Mouse (Mus musculus) small intestine, adult 2 months (tissue): Measurements from ENCODE around the gene Spef2. TPM values are rescaled to one million over a fixed set of nuclear protein-coding genes. Genes with fewer than 3 reads are reported as not detected.

Experiments used
- H3K27ac ChIP-seq: fragments of 200-500 bp; 2 replicates; pipeline ENCODE4 v1.5.1; 2012; ENCODE audit warnings: low read depth, low read length, control low read depth, inconsistent platforms; ENCODE audit not compliant: insufficient read depth
- H3K27me3 ChIP-seq: fragments of 200-500 bp; 2 replicates; pipeline ENCODE4 v1.6.1; 2012; ENCODE audit warnings: mild to moderate bottlenecking, moderate library complexity, low read length, inconsistent platforms; ENCODE audit not compliant: control insufficient read depth, insufficient read depth
- H3K36me3 ChIP-seq: fragments of 200-500 bp; 2 replicates; pipeline ENCODE4 v1.6.1; 2012; ENCODE audit warnings: mild to moderate bottlenecking, low read length, control low read depth, inconsistent platforms; ENCODE audit not compliant: control insufficient read depth, insufficient read depth
- H3K4me1 ChIP-seq: fragments of 200-500 bp; 2 replicates; pipeline ENCODE4 v1.6.1; 2012; ENCODE audit warnings: low read length, inconsistent platforms, mixed read lengths; ENCODE audit not compliant: control insufficient read depth, insufficient read depth, insufficient read length
- H3K4me3 ChIP-seq: fragments of 200-500 bp; 2 replicates; pipeline ENCODE4 v1.5.1; 2012; ENCODE audit warnings: low read depth, mild to moderate bottlenecking, control low read depth, inconsistent platforms, low read length, moderate library complexity
- CTCF ChIP-seq: fragments of 200-500 bp; IDR thresholded peaks from 2 replicates; pipeline ENCODE4 v1.5.1; 2012; ENCODE audit warnings: low read depth, mild to moderate bottlenecking, control low read depth, inconsistent platforms, low read length, moderate library complexity, mixed read lengths; ENCODE audit not compliant: insufficient replicate concordance, insufficient read length; ENCODE audit errors: extremely low read depth
- POLR2A ChIP-seq: fragments of 200-500 bp; IDR thresholded peaks from 2 replicates; pipeline ENCODE4 v1.6.1; 2012; ENCODE audit warnings: low read depth, mild to moderate bottlenecking, control low read depth, inconsistent platforms, low read length, moderate library complexity
- WGBS: fragments of 180-500 bp; shearing (Covaris S2); methylation state at CpG from one replicate; pipeline ENCODE4 v1.1.7; 2018; 5-methylcytosine and 5-hydroxymethylcytosine counted together
- polyA plus RNA-seq: library from polyadenylated mRNA; depleted of rRNA; stranded (reverse); fragments of >200 nt; gene quantifications from 2 replicates; pipeline ENCODE4 v1.2.3, GENCODE M21; 2012

The Spef2 gene
- polyA plus RNA-seq, 1 experiment = not detected

GRCm38 (mm10) chr15:9747410-9748104 is 1.1 kb downstream of the Spef2 start:
- TF ChIP-seq CTCF (no peak), POLR2A (no peak)
- 64% methylated on average over 5 of the region's 5 CpGs for WGBS
- H3K36me3 ChIP-seq = no peaks in the 10 kb centered on the region
- H3K27me3 ChIP-seq = no peaks in the 10 kb centered on the region
- H3K4me1 ChIP-seq = no peaks in the 10 kb centered on the region
- no peak overlapping the region for H3K4me3 ChIP-seq
- H3K27ac ChIP-seq = no peak overlapping the region

GRCm38 (mm10) chr15:9742172-9742571 is 6.5 kb downstream of the Spef2 start:
- WGBS = 86% methylated on average over 3 of the region's 3 CpGs
- no peaks in the 10 kb centered on the region for H3K4me1 ChIP-seq
- H3K36me3 ChIP-seq = no peaks in the 10 kb centered on the region
- H3K4me3 ChIP-seq = no peak overlapping the region
- no peak overlapping the region for H3K27ac ChIP-seq
- TF ChIP-seq POLR2A = no peak
- no peak for TF ChIP-seq CTCF
- no peaks in the 10 kb centered on the region for H3K27me3 ChIP-seq

DNA sequence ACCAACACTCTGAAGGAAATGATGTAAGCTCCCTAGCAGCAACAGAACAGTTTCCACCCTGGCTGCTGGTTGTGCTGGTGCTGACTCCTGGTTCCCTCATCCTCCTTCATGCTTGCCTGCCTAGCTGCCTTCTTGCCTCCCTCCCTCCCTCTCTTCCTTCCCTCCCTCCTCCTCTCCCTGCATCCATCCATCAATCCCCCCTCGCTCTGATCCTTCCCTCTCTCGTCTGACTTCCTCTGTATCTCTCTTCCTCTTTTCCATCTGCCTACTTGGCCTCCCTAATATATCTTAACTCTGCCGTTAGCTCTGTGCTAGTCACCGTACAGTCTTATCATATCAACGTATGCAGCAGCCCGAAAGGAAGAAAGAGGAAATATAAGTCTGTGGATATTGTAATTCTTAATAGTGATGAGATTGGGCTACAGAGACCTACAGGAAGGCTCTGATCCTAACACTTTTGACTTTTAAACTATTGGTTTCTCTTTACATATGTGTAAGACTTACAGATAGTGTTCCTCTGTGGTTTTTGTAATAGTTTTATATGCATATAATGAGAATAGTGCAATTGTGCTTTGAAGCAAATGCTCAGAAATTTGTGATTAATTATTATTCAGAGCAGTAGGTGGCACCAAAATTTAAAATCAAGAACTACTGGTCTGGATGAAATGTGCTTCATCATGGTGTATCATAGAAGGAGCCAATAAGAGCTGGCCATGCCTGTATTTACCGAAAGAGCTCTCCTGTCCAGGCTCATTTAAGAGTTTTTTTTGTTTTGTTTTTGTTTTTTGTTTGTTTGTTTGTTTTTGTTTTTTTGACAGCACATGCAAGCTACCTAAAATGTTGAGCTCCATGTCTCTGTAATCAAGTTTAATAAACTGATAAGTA is 33.9 kb downstream of the Spef2 start:
- no peaks in the 10 kb centered on the region for H3K36me3 ChIP-seq
- TF ChIP-seq CTCF (no peak), POLR2A (no peak)
- no peak overlapping the region for H3K27ac ChIP-seq
- H3K4me3 ChIP-seq = no peak overlapping the region
- no peaks in the 10 kb centered on the region for H3K4me1 ChIP-seq
- WGBS = 69% methylated on average over 7 of the region's 7 CpGs
- no peaks in the 10 kb centered on the region for H3K27me3 ChIP-seq

DNA sequence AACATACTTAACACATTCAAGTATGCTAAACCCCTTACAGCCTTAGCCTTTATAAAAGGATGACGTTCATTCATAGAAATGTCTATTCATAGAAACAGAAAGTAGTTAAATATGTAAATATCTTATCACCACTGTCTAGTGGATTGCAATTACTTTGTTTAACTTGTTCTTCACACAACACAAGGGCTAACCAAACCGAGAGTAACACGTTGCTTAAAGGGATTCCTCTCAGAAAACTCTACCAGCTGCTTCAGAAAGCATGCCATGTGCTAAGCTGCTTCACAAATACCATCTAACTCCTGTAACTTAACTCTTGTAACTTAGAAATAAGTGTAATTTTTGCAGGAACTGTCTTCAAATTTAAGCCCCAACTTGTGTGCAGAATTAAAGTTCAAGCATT is 35.0 kb downstream of the Spef2 start:
- H3K27ac ChIP-seq = no peak overlapping the region
- H3K4me1 ChIP-seq = no peaks in the 10 kb centered on the region
- 27% methylated on average over 3 of the region's 3 CpGs for WGBS
- no peaks in the 10 kb centered on the region for H3K36me3 ChIP-seq
- no peak for TF ChIP-seq CTCF
- TF ChIP-seq POLR2A = no peak
- H3K27me3 ChIP-seq = no peaks in the 10 kb centered on the region
- no peak overlapping the region for H3K4me3 ChIP-seq

DNA sequence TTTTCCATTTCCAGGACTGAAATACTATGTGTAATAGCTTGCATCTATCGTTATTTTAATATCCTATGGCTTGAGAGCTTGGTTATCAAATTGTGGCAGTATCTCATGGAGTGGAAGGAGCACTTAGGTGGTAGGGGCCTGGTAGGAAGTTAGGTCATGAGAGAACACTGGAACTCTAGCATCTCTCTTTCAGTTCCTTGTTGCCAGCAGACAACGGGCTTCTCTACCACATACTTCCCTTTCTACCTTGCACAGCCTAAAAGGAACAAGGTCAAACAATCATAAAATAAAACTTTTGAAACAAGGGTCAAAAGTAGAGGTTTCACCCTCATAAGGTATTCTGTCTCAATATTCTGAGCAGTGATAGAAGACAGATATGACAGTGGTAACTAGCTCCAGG is 38.3 kb downstream of the Spef2 start:
- Histone ChIP-seq H3K27ac (no peak overlapping the region), H3K4me1 (no peaks in the 10 kb centered on the region), H3K4me3 (no peak overlapping the region), H3K36me3 (no peaks in the 10 kb centered on the region), H3K27me3 (no peaks in the 10 kb centered on the region)
- 71% methylated on average over 2 of the region's 2 CpGs for WGBS
- no peak for TF ChIP-seq CTCF
- no peak for TF ChIP-seq POLR2A

DNA sequence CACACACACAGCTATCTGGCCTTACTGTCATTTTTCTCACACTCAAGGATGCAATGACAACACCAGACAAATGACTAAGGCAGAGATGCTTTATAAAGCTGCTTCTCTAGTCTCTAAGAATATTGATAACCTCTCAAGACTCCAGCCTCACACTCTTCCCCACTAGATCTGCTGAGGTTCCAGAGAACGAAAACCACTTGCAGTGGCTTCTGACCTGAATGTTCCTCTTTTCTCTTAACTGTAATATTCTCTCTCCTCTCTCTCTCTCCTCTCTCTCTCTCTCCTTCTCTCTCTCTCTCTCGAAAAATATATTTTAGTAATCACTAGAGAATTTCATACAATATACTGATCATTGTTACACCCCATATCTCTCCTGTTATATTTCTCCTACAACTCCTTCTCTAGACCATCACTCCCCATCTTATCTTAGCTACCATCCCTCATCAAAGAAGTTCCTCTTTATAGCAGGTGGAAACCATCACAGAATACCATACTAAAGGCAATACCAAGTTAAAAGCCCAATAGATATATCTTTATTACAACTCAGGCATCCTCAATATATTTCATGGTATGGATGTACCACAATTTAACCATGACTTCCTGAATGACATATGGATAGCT is 42.7 kb downstream of the Spef2 start:
- TF ChIP-seq CTCF (no peak), POLR2A (no peak)
- H3K4me3 ChIP-seq = no peak overlapping the region
- H3K36me3 ChIP-seq = no peaks in the 10 kb centered on the region
- H3K4me1 ChIP-seq = no peaks in the 10 kb centered on the region
- H3K27ac ChIP-seq = no peak overlapping the region
- H3K27me3 ChIP-seq = no peaks in the 10 kb centered on the region
- WGBS = 70% methylated on average over 2 of the region's 2 CpGs

DNA sequence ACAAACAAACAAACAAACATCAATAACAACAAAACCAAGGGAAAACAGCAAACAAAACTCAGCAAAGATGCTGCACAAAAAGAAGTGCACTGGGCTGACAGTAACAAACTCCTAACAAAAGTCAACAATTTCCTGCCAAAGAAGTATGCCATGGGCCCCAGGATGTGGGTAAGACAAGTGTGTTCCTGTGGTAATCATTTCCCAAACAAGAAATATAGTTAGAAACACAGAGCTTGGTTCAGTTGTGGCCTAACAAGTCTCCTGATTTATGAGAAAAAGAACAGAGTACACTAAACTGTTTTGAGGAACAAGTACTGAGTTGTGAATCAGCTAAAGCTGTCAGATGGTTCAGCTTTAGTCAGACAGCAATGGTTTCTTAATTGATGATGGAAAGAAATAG is 46.8 kb downstream of the Spef2 start:
- Histone ChIP-seq H3K27ac (no peak overlapping the region), H3K4me1 (no peaks in the 10 kb centered on the region), H3K4me3 (no peak overlapping the region), H3K36me3 (no peaks in the 10 kb centered on the region), H3K27me3 (no peaks in the 10 kb centered on the region)
- no peak for TF ChIP-seq POLR2A
- no peak for TF ChIP-seq CTCF
